ENCODE assay signal across 27 mouse cellular contexts in the genomic region with DNA sequence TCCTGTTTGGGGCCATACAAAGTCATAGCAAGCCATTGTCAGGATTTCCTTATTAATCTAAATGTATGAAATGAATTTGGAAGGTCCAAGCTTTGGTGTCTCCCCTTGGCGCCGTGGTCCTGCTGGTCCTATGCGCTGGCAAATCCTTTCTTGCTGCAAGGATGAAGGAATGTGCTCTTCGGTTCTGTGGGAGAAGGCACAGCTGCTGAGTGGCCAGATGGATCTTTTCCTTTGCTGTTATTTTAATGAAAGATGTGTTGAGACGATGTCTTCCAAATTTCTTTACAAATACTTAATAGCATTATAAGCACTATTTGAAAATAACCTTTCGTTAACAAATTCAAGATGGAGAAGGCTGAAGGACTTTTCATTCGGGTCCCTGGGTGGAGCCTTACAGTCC.
DNase-seq lines count a peak whose midpoint lies in the region; ATAC-seq and TF ChIP-seq lines count a peak whose summit lies in the region.
"Had no signal": no experiment of that assay in that cellular context is flagged by ENCODE, and none has a peak within 500 bp of the region (broad histone marks: within the 10 kb centered on the region; RNA-seq: fewer than 3 reads in every experiment).

No protein-coding gene starts in this region.

- H3K27me3 ChIP-seq in lung, embryonic 14.5 days (ENCODE audit: insufficient read depth, low read length) = no peaks in the 10 kb centered on the region
- no peaks in the 10 kb centered on the region for H3K27me3 ChIP-seq in lung, postnatal 0 days (replicated peaks; ENCODE audit: insufficient read depth, low read length)
- H3K27me3 ChIP-seq: forebrain, embryonic 13.5 days; heart, embryonic 12.5 days; heart, embryonic 15.5 days; hindbrain, embryonic 13.5 days had no signal

- no peak overlapping the region for H3K27ac ChIP-seq in lung, embryonic 14.5 days (ENCODE audit: low read depth)
- H3K27ac ChIP-seq in lung, postnatal 0 days (ENCODE audit: low read length) = no peak overlapping the region
- H3K27ac ChIP-seq: forebrain, embryonic 10.5 days; forebrain, embryonic 13.5 days; heart, embryonic 15.5 days; hindbrain, embryonic 10.5 days; hindbrain, embryonic 13.5 days had no signal

- no peak overlapping the region for H3K4me2 ChIP-seq in lung, embryonic 14.5 days
- H3K4me2 ChIP-seq in lung, postnatal 0 days (replicated peaks; ENCODE audit: low read depth, low read length) = no peak overlapping the region
- H3K4me2 ChIP-seq: forebrain, embryonic 13.5 days; heart, embryonic 12.5 days; heart, embryonic 15.5 days; hindbrain, embryonic 13.5 days had no signal

- no peak overlapping the region for H3K4me3 ChIP-seq in lung, embryonic 14.5 days (ENCODE audit: low read depth, low read length)
- no peak overlapping the region for H3K4me3 ChIP-seq in lung, postnatal 0 days (ENCODE audit: low read depth, low read length)
- H3K4me3 ChIP-seq: forebrain, embryonic 10.5 days; forebrain, embryonic 13.5 days; heart, embryonic 12.5 days; heart, embryonic 15.5 days; hindbrain, embryonic 10.5 days; hindbrain, embryonic 13.5 days had no signal

- H3K36me3 ChIP-seq in lung, embryonic 14.5 days (ENCODE audit: insufficient read depth) = no peaks in the 10 kb centered on the region
- no peaks in the 10 kb centered on the region for H3K36me3 ChIP-seq in lung, postnatal 0 days (ENCODE audit: insufficient read depth, low read length)
- H3K36me3 ChIP-seq: forebrain, embryonic 10.5 days; heart, embryonic 12.5 days; heart, embryonic 15.5 days; hindbrain, embryonic 10.5 days; hindbrain, embryonic 13.5 days had no signal

- TF ChIP-seq CTCF in lung, embryonic 14.5 days (IDR thresholded peaks at IDR 0.05; ENCODE audit: low read depth) = no peak
- no peak for TF ChIP-seq CTCF in lung, postnatal 0 days (IDR thresholded peaks at IDR 0.05)

- 54% methylated on average over 7 of the region's 7 CpGs for WGBS in lung, embryonic 14.5 days
- 72% methylated on average over 7 of the region's 7 CpGs for WGBS in lung, postnatal 0 days

- no peaks in the 10 kb centered on the region for H3K9me3 ChIP-seq in lung, embryonic 14.5 days (ENCODE audit: low read depth, low read length)
- no peaks in the 10 kb centered on the region for H3K9me3 ChIP-seq in lung, postnatal 0 days (ENCODE audit: low read length)
- H3K9me3 ChIP-seq: forebrain, embryonic 10.5 days; forebrain, embryonic 13.5 days; heart, embryonic 12.5 days; heart, embryonic 15.5 days; hindbrain, embryonic 10.5 days; hindbrain, embryonic 13.5 days had no signal

- ATAC-seq in lung, embryonic 14.5 days (ENCODE audit: insufficient read depth) = 0 out of 2 replicates have a peak, but pooled peaks have one; percentile 44
- ATAC-seq in lung, postnatal 0 days = peak; percentile 74
- ATAC-seq: activated CD4-positive, CD25-positive, alpha-beta regulatory T cell, adult 4 months; CD4-positive, CD25-positive, alpha-beta regulatory T cell, adult 4 months; forebrain, embryonic 13.5 days; forebrain, embryonic 16.5 days; hindbrain, embryonic 16.5 days had no signal

- peak; percentile 76 for DNase-seq in lung, embryonic 14.5 days
- no peak for DNase-seq in lung, adult 18-20 months
- DNase-seq in lung, postnatal 0 days (ENCODE audit: low spot score) = peak; percentile 82
- peak; percentile 31 for DNase-seq in lung, postnatal 10 days
- DNase-seq in lung, postnatal 4 days = peak; percentile 19 to 68
- DNase-seq in layer of hippocampus, postnatal 25 days (ENCODE audit: extremely low spot score in 1 of 2, low spot score in 1 of 2) = no peak
- DNase-seq: adrenal gland, adult 8-10 months; adrenal gland, postnatal 25 days; cerebellum, adult 11-12 months; cerebellum, adult 8-10 months; cerebellum, postnatal 10 days; cerebellum, postnatal 36 days; embryo, embryonic 11 days; gastrocnemius, postnatal 10 days; gastrocnemius, postnatal 36 days; heart, postnatal 10 days; heart, postnatal 36 days had no signal

- H3K9ac ChIP-seq in lung, embryonic 14.5 days = no peak overlapping the region
- no peak overlapping the region for H3K9ac ChIP-seq in lung, postnatal 0 days (replicated peaks; ENCODE audit: low read depth)
- H3K9ac ChIP-seq: forebrain, embryonic 13.5 days; heart, embryonic 12.5 days; heart, embryonic 15.5 days; hindbrain, embryonic 13.5 days had no signal

- peak; percentile 36; the same call in 1 of the 2 replicates for TF ChIP-seq EP300 in lung, postnatal 0 days (IDR thresholded peaks at IDR 0.05)

- 0 out of 2 replicates have a peak, but pooled peaks cover 2% of the 10 kb centered on the region for H3K4me1 ChIP-seq in lung, embryonic 14.5 days (ENCODE audit: insufficient read depth)
- H3K4me1 ChIP-seq in lung, postnatal 0 days (ENCODE audit: insufficient read depth, low read depth, low read length) = no peaks in the 10 kb centered on the region
- H3K4me1 ChIP-seq: forebrain, embryonic 13.5 days; heart, embryonic 12.5 days; heart, embryonic 15.5 days; hindbrain, embryonic 10.5 days had no signal

Comparison
In these comparisons a context has a peak if more than half of its experiments do, and no peak if none do; other contexts are left out.
1. DNase-seq: peak in lung, embryonic 14.5 days (single experiment), lung, postnatal 0 days (single experiment), lung, postnatal 10 days (single experiment) and lung, postnatal 4 days (2 of 2); none in lung, adult 18-20 months (0 of 2) and layer of hippocampus, postnatal 25 days (0 of 2).